Mouse (Mus musculus): ENCODE results near the gene Bicc1.

- no peak for TF ChIP-seq CTCF (IDR thresholded peaks at IDR 0.05)
- no peak for TF ChIP-seq EP300 (IDR thresholded peaks at IDR 0.05)
Measured at GRCm38 (mm10) chr10:71183339-71184031, 24.0 kb upstream of the Bicc1 start.
